Mouse (Mus musculus): ENCODE data around the gene Spata31d1d.
"Not testable (repeated sequence)": the region's sequence is repeated elsewhere in the genome, so short reads cannot be mapped to it uniquely, and the experiment has no call there.

The Spata31d1d gene

DNA sequence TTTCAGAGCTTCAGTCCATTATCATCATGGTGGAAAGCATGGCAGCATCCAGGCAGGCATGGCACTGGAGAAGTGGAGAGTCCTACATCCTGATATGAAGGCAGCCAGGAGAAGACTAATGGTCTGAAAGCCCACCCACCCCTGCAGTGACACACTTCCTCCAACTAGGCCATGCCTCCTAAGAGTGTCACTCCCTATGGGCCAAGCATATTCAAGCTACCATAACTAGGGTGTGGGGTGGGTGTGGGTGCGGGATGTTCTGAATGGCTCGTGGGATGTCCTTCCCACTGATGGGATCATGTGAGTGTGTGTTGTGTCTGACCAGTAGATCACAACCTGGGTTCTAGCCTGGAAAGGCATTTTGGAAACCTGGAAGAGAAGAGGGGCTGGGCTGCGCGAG, 2.4 kb upstream of the Spata31d1d start:
- no peak for DNase-seq (ENCODE audit: low read depth in 2 of 2, low spot score in 2 of 2)

DNA sequence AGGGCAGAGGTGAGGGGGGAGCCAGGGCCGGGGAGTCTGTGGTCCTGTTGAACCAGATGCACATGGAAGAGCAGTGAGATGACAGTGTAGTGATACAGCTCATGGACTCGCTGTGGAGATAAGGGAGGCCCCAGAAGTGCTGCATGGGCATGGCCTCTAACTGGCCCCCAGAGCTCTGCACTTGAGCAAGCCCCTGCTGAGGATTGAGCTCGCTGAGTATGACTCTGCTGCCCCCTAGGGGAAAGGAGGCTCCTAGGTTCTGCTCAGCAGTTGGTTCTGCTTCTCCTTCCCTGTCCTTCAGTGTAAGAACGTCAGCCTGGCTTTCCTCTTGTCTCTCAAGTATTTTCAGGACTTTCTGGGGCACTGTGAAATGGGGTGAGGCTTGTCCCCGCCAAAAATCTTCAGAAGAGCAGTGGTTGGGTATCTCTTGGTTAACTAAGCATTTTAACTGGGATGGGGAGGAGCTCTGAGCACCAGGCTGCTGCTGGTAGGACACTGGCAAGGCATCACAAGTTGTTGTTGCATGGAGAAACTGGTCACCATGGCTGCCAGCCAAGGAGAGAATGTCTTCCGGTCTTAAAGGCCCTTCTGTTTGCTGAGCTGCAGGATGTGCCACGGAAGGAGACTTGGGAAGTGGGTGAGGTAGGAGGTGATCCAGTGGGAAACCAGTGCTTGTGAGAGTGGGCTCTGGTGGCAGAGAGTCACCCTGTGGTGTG, 3.0 kb downstream of the Spata31d1d start:
- DNase-seq (ENCODE audit: low read depth in 2 of 2, low spot score in 2 of 2) = peak; percentile 83 to 86

GRCm38 (mm10) chr13:59726139-59726867, 5.2 kb downstream of the Spata31d1d start:
- no peak for DNase-seq (ENCODE audit: low read depth in 2 of 2, low spot score in 2 of 2)

DNA sequence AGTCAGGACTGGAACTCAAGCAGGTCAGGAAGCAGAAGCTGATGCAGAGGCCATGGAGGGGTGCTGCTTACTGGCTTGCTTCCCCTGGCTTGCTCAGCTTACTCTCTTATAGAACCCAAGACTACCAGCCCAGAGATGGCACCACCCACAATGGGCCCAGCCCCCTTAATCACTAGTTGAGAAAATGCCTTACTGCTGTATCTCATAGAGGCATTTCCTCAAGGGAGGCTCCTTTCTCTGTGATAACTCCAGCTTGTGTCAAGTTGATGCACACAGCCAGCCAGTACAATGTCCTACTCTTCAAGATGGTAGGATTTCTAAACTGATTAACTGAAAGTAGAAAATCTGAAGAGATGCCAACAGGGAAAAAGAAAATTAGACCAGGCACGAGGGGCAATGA, 9.5 kb downstream of the Spata31d1d start:
- not testable (repeated sequence) for DNase-seq (ENCODE audit: low read depth in 2 of 2, low spot score in 2 of 2)

DNA sequence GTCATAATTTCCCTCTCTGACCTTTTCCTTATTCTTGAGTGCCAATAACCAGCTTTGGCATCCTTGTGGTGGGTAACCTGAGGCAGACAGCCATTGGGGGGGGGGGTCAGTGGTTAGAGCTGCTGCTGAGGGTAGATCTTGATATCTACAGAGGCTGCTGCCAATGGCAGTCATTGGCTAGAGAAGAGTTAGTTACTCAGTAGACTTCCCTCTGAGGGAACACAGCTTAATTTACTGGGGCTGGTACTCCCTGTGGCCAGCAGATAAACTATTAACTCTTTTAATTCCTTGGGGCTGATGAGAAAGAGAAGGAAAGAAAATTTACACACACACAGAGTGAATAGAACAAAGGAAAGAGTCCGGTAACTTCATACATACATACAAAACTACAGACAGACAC, 12.1 kb downstream of the Spata31d1d start:
- DNase-seq (ENCODE audit: low read depth in 2 of 2, low spot score in 2 of 2) = no peak

GRCm38 (mm10) chr13:59718857-59719440, 12.6 kb downstream of the Spata31d1d start:
- DNase-seq (ENCODE audit: low read depth in 2 of 2, low spot score in 2 of 2) = not testable (repeated sequence)

DNA sequence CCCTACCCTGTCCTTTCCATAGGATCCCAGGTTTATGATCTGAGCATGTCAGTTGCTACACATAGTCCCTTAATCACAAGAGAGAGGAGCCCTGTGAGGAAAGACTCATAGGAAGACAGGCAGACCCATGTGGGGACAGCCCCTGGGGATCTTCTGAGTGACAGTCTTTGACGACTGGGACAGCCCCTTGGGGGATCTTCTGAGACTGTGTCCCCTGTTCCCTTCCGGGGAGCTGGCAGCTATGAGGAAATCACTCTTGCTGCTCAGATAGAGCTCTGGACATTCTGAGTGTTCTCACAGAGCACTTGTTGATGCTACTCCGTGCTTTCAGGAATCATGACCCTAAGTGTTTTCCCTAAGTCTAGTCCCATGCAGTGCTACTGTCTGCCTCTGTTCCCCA, 17.8 kb downstream of the Spata31d1d start:
- no peak for DNase-seq (ENCODE audit: low read depth in 2 of 2, low spot score in 2 of 2)

DNA sequence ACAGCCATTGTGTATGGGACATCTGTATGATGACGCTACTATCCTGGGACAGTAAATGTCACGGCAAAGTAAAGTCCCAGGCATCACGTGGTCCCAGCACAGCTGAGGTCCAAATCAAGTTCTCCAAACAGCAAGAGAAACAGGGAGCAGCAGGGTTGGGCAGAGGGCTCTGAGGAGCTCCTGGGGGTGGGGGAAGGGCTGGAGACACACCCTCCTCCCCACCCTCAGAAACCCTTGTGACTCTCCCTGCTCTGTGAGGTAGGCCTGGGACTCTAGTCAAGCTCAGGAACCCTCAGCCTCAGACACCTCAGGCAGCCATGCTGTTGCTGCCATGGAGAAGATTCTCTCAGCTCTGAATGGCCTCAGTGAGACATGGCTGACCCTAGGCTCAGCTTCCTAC, 19.6 kb downstream of the Spata31d1d start, which contains the start of gene Spata31d1b:
TSS of gene Spata31d1b (plus strand) at position 301 of the 400 bp plus-strand sequence.
- DNase-seq (ENCODE audit: low read depth in 2 of 2, low spot score in 2 of 2) = not testable (repeated sequence)

- DNase-seq (ENCODE audit: low read depth in 2 of 2, low spot score in 2 of 2) = no peak
Measured at GRCm38 (mm10) chr13:59710230-59710629, 21.3 kb downstream of the Spata31d1d start, which contains the start of gene Spata31d1a. Gene Spata31d1a (minus strand): TSS chr13:59710330.

DNA sequence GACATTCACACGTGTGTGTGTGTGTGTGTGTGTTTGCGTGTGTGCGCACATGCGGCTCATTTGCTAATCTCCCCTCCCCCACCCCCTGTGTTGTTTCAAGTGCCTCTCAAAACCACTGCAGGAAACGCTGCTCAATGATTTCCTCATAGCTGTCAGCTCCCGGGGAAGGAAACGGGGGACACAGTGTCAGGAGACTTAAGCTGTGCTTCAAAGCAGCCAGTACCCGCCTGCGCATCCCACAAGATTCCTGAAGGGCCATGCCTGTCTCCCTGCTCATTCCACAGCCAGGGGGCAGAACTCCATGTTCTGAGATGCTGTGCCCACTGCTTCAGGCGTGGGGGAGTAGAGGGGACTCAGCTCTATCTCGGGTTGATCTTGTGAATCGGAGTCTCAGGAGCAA, 27.0 kb downstream of the Spata31d1d start:
- DNase-seq (ENCODE audit: low read depth in 2 of 2, low spot score in 2 of 2) = peak; percentile 14 to 46

DNA sequence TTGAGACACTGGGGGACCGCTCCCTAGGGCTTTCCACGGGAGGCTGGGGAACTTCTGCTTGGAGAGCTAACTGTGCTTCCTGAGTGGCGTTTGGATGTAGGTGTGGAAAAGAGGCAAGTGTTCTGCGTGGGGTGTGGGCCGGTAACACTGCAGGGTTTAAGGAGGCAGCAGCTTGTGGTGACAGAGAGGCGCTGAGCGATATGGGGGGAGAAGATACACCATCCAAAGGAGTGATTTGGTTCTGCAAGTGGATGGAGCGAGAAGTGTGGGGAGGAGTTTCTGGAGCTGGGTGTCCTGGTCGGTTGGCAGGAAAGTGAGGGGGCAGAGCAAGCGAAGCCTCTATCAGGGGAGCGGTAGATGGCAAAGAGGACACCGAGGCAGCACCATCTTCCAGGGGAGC, 28.0 kb downstream of the Spata31d1d start:
- no peak for DNase-seq (ENCODE audit: low read depth in 2 of 2, low spot score in 2 of 2)

DNA sequence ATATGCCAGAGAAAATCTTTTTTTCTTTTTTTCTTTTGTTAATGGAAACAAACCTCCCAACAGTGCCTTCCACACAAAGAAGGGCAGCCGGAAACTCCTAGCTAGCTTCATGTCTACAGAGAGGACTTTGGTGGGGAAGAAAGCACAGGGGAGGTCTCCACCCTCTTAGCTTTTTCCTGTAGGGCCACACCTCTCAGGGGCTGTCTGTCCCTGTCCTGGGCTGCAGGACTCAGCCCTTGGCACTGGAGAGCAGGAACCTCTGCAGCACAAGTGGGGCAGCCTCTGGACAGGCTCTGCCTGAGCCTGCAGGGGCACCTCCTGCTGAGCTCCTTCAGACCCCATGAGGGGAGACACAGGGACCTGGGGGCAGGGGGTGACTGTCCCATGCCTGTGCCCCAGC, 31.4 kb downstream of the Spata31d1d start:
- DNase-seq (ENCODE audit: low read depth in 2 of 2, low spot score in 2 of 2) = not testable (repeated sequence)

DNA sequence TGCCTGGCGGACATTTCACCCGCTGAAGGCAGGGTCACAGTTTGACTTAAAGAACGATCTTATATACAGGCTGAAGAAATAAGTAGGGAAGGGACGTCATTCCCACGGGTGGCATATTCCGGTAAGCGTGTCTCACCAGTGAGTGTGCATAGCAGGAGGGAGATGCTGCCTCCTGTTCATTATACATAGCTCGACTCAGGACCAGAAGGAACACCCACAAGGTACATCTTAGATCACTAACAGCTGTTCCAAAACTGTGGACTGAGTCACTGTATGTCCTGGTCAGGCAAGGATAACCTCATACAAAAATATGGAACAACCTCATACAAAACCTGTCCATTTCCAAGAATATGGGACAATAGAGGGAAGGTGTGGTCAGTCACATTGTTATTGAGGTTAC, 32.4 kb downstream of the Spata31d1d start:
- no peak for DNase-seq (ENCODE audit: low read depth in 2 of 2, low spot score in 2 of 2)

DNA sequence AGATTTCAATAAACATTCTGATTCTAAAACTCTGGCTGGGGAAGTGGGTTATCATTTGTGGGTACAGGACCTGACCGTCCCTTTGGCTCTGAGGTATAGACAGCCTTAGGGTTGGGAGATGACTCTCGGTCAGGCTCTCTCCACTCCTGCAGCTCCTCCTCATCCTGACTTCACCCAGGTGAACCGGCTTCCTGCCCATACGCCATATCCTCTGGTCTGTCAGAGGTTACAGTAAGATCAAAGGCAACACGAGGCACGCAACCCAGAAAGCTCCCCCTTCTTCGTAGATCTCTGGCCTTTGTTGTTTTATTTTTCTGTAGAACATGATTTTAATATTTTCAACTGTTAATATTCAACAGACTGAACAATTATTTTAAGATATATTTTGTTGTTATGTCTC, 35.8 kb downstream of the Spata31d1d start:
- peak; percentile 37 to 45 for DNase-seq (ENCODE audit: low read depth in 2 of 2, low spot score in 2 of 2)

- DNase-seq (ENCODE audit: low read depth in 2 of 2, low spot score in 2 of 2) = no peak
Measured at GRCm38 (mm10) chr13:59694008-59694407, 37.5 kb downstream of the Spata31d1d start, which contains the start of gene 4921517D22Rik. Gene 4921517D22Rik (minus strand): TSS chr13:59694108.

GRCm38 (mm10) chr13:59691478-59691877, 40.1 kb downstream of the Spata31d1d start:
- DNase-seq (ENCODE audit: low read depth in 2 of 2, low spot score in 2 of 2) = no peak

DNA sequence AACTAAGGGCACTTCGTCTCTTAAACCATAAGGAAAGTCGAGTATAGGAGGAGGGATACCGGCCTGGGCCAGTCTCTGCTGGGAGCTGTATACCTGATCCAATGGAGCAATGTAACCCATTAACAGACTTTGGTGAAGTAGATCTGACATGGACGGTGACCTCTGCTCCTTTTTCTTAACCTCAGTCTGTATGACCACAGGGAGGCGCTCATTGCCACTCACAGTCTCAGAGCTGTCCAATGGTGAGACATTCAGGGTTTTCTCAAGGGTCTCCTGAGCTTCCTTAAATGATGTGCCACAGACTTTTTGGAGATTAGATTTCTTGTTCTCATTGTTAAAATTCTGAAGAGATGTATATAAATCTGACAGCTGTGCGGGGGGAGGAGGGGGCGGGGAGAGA, 41.0 kb downstream of the Spata31d1d start:
- no peak for DNase-seq (ENCODE audit: low read depth in 2 of 2, low spot score in 2 of 2)

DNA sequence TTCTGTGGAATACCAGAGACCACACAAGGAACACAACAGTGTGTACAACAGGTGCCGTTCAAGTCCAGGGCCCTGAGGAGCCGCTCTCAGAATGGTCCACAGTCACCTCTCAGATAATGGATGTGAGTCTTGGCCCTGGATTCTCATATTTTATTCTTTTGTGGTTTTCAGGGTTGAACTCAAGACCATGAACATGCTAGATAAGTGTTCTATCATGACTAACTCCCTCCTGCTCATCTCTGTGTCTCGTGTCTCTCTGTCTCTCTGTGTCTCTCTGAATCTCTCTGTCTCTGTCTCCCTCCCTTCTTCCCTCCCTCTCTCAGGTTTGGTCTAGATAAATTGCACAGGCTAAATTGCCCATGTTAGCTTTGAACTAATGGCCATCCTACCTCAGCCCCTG, 41.7 kb downstream of the Spata31d1d start:
- DNase-seq (ENCODE audit: low read depth in 2 of 2, low spot score in 2 of 2) = no peak

GRCm38 (mm10) chr13:59689313-59689712, 42.2 kb downstream of the Spata31d1d start:
- no peak for DNase-seq (ENCODE audit: low read depth in 2 of 2, low spot score in 2 of 2)

- DNase-seq (ENCODE audit: low read depth in 2 of 2, low spot score in 2 of 2) = peak in 1 of 2 experiments; percentile 24
Measured at GRCm38 (mm10) chr13:59688338-59688770, 43.2 kb downstream of the Spata31d1d start.

GRCm38 (mm10) chr13:59685236-59685635, 46.3 kb downstream of the Spata31d1d start:
- no peak for DNase-seq (ENCODE audit: low read depth in 2 of 2, low spot score in 2 of 2)

DNA sequence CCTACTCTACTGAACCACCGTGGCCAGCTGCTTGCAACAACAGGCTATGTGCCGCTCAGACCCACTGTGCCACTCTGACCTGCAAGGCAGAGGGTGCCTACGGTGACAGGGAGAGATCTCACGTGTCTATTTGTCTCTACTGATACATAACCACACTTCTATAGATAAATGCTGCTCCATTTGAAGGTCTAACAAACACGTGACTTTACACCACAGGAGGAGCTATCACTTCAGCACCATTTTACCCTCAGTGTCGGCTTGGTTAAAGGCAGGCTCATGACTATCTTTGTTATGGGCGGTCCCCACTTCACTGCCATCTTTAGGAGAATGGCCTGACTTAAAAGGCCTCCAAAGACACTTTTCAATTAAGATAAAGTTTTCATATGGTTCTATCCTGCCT, 48.9 kb downstream of the Spata31d1d start:
- DNase-seq (ENCODE audit: low read depth in 2 of 2, low spot score in 2 of 2) = no peak
